Mouse (Mus musculus) monocyte, adult 5-6 weeks (primary cell): ENCODE measurements around the gene Szt2. TPM values are rescaled to one million over a fixed set of nuclear protein-coding genes. Genes with fewer than 3 reads are reported as not detected.

ENCODE experiments used
- ATAC-seq: fragments of 153-309, 156-312 bp; replicated peaks from 2 replicates; pipeline ENCODE4 v1.8.0; 2017; ENCODE audit warnings: mild to moderate bottlenecking; ENCODE audit not compliant: low TSS enrichment, insufficient number of reproducible peaks, severe bottlenecking, poor library complexity, low FRiP score
- total RNA-seq: library from RNA; stranded (forward); fragments of 200-1000, 200-491, 200-594 nt; gene quantifications from 3 replicates; pipeline ENCODE4 v1.2.3, GENCODE M21; 2017

The Szt2 gene
- total RNA-seq, 1 experiment from 2014 or later, result 4.9 TPM

DNA sequence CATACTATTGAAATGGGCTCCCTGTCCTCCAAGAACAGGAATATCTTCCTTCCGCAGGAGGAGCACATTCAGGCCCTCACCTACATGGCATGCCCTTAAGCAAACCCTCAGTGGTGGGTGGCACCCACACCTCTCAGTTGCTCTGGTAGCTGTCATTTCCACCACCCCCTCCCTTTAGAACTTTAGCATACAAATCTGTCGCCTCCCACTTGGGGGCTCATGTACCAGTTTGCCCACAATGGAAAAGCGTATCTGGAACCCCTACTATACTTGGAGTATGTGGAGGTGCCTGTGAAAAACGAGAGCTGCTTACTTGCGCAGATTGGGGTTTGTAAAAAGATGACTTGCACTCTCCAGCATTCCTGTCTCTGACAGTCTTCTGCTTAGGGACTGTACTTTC is 7.3 kb upstream of the Szt2 start:
- ATAC-seq, result no peak

GRCm38 (mm10) chr4:118415779-118416178 is 6.7 kb upstream of the Szt2 start:
- no peak for ATAC-seq

- no peak for ATAC-seq
These were observed 4.5 kb upstream of the Szt2 start for GRCm38 (mm10) chr4:118413553-118413952.

DNA sequence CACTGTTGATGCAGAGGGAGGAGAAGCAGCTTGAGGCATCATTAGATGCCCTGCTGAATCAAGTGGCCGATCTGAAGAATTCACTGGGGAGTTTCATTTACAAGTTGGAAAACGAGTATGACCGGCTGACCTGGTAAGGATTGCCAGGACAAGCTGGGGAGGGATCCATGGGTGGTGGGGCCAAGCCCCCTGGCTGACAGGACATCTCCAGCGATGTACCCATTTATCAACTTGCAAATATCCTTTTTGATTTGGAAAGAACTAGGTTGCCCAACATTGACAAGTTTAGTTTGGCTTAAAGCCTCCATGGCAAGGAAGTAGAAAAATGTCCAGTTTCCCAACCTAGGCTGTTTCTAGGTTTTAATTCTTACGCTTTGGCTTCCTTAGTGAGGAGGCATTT is 1.8 kb upstream of the Szt2 start:
- no peak for ATAC-seq

DNA sequence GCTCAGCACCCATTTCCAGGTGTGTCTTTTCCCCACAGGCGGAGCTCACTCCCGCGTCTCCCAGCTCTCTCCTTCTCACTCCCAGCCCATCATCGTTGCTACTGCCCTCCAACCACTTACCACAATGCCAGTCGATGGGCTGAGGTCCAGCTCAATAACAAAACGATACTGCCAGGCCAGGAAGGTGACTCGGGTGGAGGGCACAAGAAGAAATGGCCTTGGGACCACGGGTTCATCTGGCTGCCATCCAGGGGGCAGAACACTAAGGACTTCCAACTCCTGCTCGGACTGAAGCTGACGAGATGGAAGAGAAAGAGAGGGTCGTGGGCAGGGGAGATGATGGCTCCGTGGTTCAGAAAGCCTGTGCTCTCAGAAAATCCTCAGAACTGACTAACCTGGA is 6.4 kb downstream of the Szt2 start:
- ATAC-seq, result no peak

GRCm38 (mm10) chr4:118401918-118402317 is 7.2 kb downstream of the Szt2 start:
- ATAC-seq, result no peak

GRCm38 (mm10) chr4:118401421-118401820 is 7.7 kb downstream of the Szt2 start:
- ATAC-seq, result no peak

- ATAC-seq, result no peak
These were observed 10.7 kb downstream of the Szt2 start for GRCm38 (mm10) chr4:118398400-118398799.

DNA sequence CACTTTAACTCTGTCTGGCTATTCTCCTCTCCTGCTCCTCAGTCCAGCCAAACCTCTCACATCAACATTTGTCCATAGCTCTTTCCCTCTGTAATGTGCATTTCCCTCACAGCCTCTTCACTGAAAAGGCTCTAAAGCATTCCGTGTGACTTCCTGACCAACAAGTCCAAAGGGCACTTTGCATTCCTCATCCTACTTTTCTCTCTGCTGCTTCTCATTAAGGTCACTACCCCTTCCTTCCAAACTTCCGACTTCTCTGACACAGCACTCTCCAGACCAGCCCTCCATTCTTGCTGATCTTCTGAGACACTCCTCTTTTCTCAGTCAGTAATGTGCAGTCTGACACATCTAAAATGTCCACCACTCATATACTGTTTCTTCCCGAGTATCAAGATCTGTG is 12.6 kb downstream of the Szt2 start:
- no peak for ATAC-seq

DNA sequence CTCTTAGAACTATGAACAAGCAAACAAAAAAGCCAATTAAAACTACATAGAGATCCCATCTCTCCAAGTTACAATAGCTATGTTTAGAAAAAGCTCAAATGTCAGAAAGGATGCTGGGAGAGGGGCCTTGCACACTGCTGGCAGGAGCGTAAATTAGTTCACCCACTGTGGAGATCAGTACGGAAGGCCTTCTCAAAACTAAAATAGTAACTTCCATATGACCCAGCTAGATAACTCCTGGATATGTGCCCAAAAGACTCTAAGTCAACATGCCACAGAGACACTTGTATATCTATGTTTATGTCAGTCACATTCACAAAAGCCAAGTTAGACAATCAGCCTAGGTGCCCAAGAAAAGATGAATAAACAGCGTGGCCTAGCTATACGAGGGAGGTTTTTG is 13.8 kb downstream of the Szt2 start:
- no peak for ATAC-seq

GRCm38 (mm10) chr4:118394505-118394904 is 14.6 kb downstream of the Szt2 start:
- no peak for ATAC-seq

GRCm38 (mm10) chr4:118390146-118390545 is 18.9 kb downstream of the Szt2 start:
- no peak for ATAC-seq

GRCm38 (mm10) chr4:118387316-118387715 is 21.8 kb downstream of the Szt2 start:
- no peak for ATAC-seq

DNA sequence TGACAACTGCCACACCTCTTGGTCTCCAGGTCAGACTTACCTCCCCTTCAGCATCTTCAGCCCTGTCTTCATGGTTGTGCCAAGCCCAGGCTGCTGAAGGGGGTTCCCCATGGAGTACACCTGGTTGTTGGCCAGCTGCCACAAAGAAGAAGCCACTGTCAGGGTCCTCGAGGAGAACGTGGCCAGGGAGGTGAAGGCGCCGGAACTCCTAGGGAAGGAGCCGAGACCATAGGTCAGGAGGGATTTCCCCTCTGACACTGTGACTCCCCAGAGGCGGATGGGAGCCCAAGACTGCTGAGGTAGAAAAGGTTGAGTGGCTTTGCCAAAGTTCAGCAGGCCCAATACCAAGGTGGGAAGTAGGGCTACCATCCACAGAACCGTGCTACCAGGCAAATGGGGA is 25.8 kb downstream of the Szt2 start:
- ATAC-seq, result no peak

DNA sequence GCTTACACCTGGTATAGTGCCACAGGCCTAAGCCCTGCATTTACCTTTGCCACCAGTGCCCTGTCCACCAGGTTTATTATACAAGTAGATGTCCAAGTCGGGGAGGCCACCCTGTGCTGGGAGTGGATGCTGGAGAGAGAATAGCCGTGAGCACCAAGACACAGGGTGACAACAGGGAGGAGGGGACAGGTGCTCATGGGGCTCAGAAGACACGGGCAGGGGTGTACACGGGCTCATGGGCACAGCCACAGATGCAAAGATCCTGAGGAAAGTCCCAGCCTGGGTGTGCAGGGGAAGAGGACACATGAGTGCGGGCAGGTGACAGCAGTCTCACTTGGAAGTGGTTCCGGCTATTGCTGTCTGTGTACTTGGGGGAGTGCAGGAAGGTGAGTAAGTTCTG is 33.1 kb downstream of the Szt2 start:
- no peak for ATAC-seq

DNA sequence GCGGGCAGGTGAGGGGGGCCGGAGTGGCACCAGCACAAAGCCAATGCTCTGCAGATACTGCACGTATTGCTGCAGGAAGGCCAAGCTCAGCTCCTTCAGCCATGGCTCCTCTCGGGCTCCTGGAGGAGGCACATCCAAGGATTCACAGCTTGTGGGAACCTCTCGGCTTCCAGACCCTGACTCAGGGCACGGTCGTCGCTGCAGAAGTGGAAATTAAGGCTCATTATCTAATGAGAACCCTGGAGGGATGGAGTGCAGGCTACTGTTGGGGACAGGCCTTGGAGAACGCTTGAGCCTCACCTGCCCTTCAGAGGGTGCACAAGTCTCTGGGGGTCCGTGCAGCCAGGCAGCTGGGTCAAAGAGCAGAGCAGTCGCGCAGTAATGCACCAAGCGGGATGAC is 37.3 kb downstream of the Szt2 start:
- ATAC-seq, result no peak

- ATAC-seq, result no peak
These were observed 40.5 kb downstream of the Szt2 start for GRCm38 (mm10) chr4:118368616-118369015.

GRCm38 (mm10) chr4:118367551-118367950 is 41.5 kb downstream of the Szt2 start:
- ATAC-seq, result no peak

DNA sequence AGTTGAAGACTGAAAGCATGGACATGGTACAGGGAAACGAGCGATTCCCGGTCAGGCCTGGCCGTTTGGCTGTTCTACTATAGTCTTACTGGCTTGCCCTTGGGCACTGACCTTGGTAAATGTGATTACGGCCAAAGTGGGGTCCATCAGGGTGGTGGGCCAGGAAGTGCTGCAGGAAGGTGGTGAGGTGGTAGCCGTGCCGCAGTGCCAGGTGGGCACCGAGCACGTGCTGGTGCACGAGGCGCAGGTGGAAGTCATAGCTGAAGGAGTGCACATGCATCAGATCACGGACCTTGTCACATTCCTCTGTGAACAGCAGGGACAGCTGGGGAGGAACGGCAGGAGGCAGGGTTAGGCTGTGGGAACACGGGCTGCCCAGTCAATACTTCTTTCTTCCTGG is 43.1 kb downstream of the Szt2 start:
- no peak for ATAC-seq

DNA sequence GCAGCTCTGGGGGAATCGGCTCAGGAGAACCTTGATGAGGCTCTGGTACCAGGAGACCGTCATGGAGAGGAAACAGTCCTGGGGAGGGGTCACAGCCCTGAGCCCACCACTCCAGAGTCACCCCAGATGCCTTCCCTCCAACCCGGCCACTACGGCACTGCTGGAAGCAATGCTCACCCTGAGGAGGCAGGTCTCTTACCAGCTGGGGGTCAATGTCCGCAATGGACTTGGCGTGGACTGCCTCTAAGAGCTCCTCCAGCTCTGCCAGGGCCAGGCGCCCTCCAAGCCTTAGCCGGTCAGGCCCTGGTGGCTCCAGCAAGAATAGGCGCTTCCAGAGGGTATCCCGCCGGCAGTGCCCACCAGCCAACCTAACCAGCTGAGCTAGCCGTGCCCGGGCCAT is 44.4 kb downstream of the Szt2 start:
- no peak for ATAC-seq

- no peak for ATAC-seq
These were observed 45.1 kb downstream of the Szt2 start for GRCm38 (mm10) chr4:118363985-118364384.

DNA sequence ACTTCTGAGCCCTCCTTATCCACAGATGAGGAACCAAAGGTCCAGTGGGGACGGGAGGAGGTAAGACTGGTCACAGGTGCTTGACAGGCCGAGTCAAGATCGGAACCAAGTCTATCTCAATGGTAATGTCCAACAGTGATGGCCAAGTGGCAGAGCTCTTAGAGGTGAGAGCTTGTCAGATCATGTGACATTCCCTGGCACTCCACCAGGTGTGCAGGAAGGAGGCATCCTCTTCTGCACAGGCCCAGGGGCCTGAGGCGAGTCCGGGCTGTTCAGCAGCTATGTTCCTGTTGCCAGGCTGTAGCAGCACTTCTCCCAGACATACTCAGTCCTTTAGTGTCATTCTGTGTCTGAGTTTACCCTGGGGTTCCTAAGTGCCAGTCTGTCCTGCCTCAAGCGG is 46.2 kb downstream of the Szt2 start:
- ATAC-seq, result no peak
